Mouse (Mus musculus) kidney, adult 10 weeks (tissue): Measurements from ENCODE around the gene Tmem116. TPM values are rescaled to one million over a fixed set of nuclear protein-coding genes. Genes with fewer than 3 reads are reported as not detected.

Experiments
- polyA plus RNA-seq: library from polyadenylated mRNA; stranded (reverse); fragments of 350-450 nt; fragmentation: Illumina TruSeq; extraction: RNeasy Lipid Tissue Mini Kit (QIAGEN cat#74804); gene quantifications from one replicate; pipeline ENCODE4 v1.2.3, GENCODE M21; 2014; ENCODE audit warnings: low read depth, low replicate concordance

Gene Tmem116
- polyA plus RNA-seq, result 18.6 TPM

DNA sequence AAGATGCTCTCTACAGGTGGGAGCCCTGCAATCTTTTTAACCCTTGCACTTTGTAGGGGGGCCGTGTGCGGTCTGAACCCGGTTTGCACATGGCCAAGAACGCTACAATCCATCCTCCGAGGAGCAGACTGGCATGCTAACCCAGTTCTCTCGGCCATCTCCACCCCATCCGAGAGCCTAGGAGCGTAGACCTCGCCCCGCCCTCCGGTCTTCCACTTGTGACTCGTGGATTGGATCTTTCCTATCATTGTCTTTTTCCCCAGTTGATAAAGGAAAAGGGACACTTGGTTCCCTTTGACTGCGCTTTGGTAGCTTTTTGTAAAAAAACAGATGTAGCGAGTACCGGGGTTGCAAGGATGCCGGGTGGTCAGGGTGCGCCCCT lies at the start of gene Tmem116:
Gene Tmem116, plus strand, starts transcription at position 250 of the 382 bp plus-strand sequence.

DNA sequence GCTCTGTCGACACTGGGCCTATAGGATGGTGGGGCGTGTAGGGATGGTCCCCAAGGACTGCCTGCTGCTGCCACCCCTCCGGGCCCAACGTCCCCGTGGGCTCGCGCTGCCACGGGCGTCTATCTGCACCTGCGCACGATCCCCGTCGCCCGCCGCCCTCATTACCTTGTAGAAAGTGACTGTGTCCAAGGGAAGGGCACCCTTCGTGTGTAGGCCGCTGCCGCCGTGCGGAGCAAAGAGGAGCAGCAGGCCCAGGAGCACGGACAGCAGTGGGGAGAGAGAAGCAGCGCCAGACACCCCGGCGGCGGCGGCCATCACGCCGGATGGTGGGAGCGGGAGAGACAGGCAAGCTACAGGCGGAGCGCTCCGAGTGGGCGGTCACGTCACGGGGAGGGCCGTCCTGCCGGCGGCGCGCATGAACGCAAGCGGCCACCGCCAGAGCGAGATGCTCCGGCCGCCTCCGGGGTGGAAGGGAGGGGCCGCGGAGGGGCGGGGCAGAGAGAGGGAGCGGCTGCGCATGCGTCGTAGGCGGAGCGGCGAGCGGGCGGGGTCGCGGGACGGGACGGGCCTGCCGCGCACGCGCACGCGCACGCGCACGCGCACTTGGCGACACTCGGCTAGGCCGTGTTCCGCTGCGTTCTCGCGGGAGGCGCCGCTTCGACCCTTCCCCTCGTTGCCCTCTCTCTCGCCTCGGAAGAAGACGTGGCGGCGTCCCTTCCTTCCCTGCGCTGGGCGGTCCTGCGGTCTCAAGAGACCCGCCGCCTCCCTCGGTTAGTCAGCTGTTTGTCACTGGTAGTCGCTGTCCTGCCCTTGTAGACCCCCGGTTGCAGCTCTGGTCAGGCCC lies 555 bp downstream of the Tmem116 start, which contains the start of gene Erp29:
Gene Erp29, minus strand, starts transcription at position 481 of the 844 bp plus-strand sequence.

DNA sequence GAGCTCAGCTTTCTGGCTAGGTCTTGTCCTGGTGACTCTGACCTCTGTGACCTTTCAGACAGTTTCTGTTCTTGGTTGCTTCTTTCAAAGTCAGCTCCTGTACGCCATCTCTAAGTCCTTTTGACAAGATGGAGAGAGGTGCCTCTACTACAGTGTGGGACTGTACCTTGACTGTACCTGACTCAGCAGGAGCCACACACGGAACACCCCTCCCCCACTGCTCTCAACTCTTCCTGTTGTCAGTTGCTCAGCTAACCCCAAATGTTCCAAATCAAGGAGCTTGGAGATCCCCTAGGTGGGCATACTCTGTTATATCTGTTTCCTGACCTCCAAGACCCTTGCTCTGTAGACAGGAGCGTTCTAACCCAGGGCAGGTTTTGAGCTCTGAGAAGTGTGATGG lies 51.5 kb downstream of the Tmem116 start, which contains the start of gene Adam1b:
Gene Adam1b, minus strand, starts transcription at position 205 of the 400 bp plus-strand sequence.

DNA sequence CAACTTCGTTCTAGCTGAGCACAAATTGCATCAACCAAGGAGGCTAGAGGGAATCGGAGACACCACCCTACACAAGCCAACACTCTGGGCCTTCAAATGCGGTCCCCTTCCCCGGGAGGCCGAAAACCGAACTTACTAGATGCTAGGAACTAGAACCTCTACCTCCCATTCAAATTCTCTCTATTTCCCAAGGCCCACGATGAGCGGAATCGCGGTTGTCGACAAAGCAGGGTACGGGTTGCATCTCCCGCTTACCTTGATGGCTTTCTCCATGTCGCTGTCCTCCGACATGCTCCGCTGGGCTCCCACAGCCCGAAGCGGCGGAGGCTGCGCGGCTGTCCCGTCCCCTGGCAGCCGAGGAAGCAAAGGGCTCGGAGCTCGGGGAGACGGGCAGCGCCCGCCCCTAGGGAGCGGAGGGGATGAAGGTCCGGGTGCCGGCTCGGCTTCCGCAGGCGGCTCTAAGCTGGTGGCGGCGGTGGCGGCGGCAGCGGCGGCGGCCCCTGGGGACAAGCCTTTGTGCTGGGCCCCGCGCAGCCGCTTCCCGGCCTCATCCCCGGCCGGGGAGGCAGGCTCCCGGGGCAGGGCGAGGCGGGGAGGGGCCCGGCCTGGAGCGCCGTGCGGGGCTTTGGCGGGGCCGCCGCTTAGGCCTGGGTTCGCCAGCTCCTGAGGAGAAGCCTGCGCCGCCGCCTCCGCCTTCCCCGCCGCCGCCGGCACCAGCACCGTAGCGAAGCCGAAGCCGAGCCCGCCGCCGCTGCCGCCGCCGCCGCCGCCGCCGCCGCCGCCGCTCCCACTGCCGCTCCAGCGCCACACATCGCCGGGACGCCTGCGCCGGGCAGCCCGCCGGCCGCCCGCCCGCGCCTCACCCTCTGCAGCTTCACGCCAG lies 93.5 kb downstream of the Tmem116 start, which contains the start of the genes Adam1a and Gm42878:
Gene Adam1a, minus strand, starts transcription at position 573 of the 883 bp plus-strand sequence.
Gene Gm42878, minus strand, starts transcription at position 573 of the 883 bp plus-strand sequence.

DNA sequence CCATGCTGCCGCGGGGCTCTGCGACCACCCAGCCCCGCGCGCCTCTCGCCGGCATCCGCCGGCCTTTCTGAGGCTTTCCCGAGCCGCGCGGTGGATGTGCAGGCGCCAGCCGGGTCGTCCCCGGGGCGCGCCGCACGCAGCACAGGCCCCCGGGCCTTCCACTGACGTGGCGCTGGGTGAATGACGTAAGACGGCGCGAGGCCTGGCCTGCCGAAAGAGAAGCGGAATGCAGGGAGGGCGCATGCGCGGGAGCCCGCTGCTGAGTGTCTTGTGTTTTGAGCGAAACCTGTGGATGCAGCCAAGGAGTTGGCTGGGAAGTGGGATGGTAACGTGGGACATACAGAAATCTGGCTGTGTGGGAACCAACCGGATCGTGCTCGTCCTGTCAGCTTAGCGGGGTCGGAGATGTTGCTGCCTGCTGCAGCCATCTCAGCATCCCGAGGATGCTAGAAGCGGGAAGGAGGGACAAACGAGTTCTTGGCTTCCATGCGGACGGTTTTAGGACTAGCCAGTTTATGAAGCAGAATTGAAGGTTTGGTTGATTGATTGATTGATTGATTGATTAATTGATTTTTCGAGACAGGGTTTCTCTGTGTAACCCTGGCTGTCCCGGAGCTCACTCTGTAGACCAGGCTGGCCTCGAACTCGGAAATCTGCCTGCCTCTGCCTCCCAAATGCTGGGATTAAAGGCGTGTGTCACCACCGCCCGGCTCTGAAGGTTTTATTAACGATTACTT lies 94.3 kb downstream of the Tmem116 start, which contains the start of gene Mapkapk5:
Gene Mapkapk5, minus strand, starts transcription at position 113 of the 737 bp plus-strand sequence.

Other genes with a start within 250 kb of the Tmem116 start
- gene Rpl6, start 247.4 kb upstream of the Tmem116 start, polyA plus RNA-seq, result 202 TPM
- gene Hectd4, start 231.7 kb upstream of the Tmem116 start, polyA plus RNA-seq, result 1.4 TPM
- 10.9 TPM for gene Trafd1, start 66.3 kb upstream of the Tmem116 start, polyA plus RNA-seq
- 28.9 TPM for gene Naa25, start 54.0 kb upstream of the Tmem116 start, polyA plus RNA-seq
- gene Erp29, start 613 bp downstream of the Tmem116 start, polyA plus RNA-seq, result 19.7 TPM
- not detected for gene Adam1b, start 51.5 kb downstream of the Tmem116 start, polyA plus RNA-seq
- 0.81 TPM for gene Adam1a, start 93.6 kb downstream of the Tmem116 start, polyA plus RNA-seq
- 1.0 TPM for gene Gm42878, start 93.6 kb downstream of the Tmem116 start, polyA plus RNA-seq
- gene Mapkapk5, start 94.0 kb downstream of the Tmem116 start, polyA plus RNA-seq, result 63.1 TPM
- gene Aldh2, start 141.9 kb downstream of the Tmem116 start, polyA plus RNA-seq, result 10.7 TPM
- gene Acad12, start 167.0 kb downstream of the Tmem116 start, polyA plus RNA-seq, result 18.6 TPM
- gene Acad10, start 208.6 kb downstream of the Tmem116 start, polyA plus RNA-seq, result 3.8 TPM
- gene Brap, start 208.7 kb downstream of the Tmem116 start, polyA plus RNA-seq, result 45.7 TPM